Mouse (Mus musculus): ENCODE measurements around the gene Foxp1. TPM values are rescaled to one million over a fixed set of nuclear protein-coding genes. Genes with fewer than 3 reads are reported as not detected.

Gene Foxp1
- polyA plus RNA-seq, 1 experiment from 2014 or later = 65.4 TPM

DNA sequence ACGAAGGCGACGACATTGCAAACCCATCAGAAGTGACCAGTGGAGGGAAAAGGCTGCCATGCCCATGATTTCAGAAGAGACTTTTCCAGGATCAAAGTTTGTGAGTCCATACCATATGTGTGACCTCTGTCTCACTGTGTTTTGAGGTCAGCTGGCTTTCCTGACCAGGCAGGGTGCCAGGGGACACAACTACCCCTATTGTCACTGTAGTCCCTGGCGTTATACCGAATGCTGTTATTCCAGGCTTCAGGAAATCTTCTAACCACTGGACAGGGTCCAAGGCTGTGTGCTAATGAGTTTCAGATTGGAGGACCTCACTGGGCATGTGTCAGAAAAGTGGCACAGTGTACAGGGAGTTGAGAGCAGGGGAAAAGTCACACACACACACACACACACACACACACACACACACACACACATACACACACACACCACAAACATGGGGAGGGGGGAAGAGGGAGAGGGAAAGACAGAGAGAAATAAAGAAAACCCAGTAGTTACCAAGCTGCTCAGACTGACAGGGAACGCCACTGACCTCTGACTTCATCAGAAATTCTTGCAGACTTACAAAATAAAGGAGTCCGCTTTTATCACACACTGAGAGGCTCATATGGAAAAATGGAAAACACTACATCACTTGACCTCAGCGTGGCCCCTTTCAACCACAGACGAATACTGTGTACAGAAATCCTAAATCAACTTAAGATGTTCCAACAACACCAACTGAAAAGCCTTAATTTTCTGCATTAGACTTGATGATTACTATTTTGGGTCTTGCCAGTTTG is 456.8 kb downstream of the Foxp1 start:
- Histone ChIP-seq H3K4me3 (ENCODE audit: low read depth, low read length) (no peak overlapping the region), H3K36me3 (ENCODE audit: control insufficient read depth, insufficient read depth, low read length) (no peaks in the 10 kb centered on the region), H3K4me2 (ENCODE audit: low read depth, severe bottlenecking) (no peak overlapping the region), H3K27ac (replicated peaks; ENCODE audit: low read depth, low read length) (no peak overlapping the region), H3K27me3 (ENCODE audit: control insufficient read depth, insufficient read depth, low read length) (no peaks in the 10 kb centered on the region), H3K4me1 (ENCODE audit: control insufficient read depth, insufficient read depth, low read length) (peaks cover 29% of the 10 kb centered on the region), H3K9ac (ENCODE audit: low read length) (no peak overlapping the region), H3K9me3 (ENCODE audit: control insufficient read depth, low read length) (no peaks in the 10 kb centered on the region)
- no peak for DNase-seq (ENCODE audit: low spot score)
- no peak for ATAC-seq (ENCODE audit: insufficient number of reproducible peaks, low FRiP score, low TSS enrichment, low read depth)
- WGBS = 30% methylated on average over 9 of the region's 9 CpGs

DNA sequence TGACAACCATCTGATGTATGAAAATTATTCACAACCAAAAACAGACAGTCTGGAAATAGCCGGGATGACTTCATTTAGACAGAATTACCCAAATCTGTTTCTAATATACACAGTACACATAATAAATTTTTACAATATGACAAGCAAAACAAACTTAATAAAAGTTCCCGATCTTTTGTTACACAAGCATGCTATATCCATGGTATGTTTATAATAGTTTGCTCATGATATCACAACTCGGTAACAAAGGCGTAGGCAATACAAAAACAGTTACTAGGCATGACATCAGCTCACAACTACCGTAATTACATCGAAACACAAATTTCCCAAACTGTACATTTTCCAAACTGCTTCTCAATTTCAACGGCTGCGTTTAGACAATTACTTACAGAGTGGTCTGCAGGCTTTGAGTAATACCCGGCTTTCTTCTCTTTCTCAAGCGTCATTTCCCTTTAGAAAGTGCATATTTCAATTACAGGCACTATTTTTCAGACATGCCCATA is 458.5 kb downstream of the Foxp1 start:
- Histone ChIP-seq H3K4me1 (ENCODE audit: control insufficient read depth, insufficient read depth, low read length) (peaks cover 29% of the 10 kb centered on the region), H3K4me2 (ENCODE audit: low read depth, severe bottlenecking) (no peak overlapping the region), H3K36me3 (ENCODE audit: control insufficient read depth, insufficient read depth, low read length) (no peaks in the 10 kb centered on the region), H3K27me3 (ENCODE audit: control insufficient read depth, insufficient read depth, low read length) (no peaks in the 10 kb centered on the region), H3K27ac (replicated peaks; ENCODE audit: low read depth, low read length) (no peak overlapping the region), H3K9ac (ENCODE audit: low read length) (no peak overlapping the region), H3K4me3 (ENCODE audit: low read depth, low read length) (no peak overlapping the region), H3K9me3 (ENCODE audit: control insufficient read depth, low read length) (no peaks in the 10 kb centered on the region)
- DNase-seq (ENCODE audit: low spot score) (no peak), ATAC-seq (ENCODE audit: insufficient number of reproducible peaks, low FRiP score, low TSS enrichment, low read depth) (no peak)
- 69% methylated on average over 10 of the region's 10 CpGs for WGBS

GRCm38 (mm10) chr6:99062931-99063330 is 459.6 kb downstream of the Foxp1 start:
- Histone ChIP-seq H3K4me2 (ENCODE audit: low read depth, severe bottlenecking) (no peak overlapping the region), H3K27ac (replicated peaks; ENCODE audit: low read depth, low read length) (no peak overlapping the region), H3K4me1 (ENCODE audit: control insufficient read depth, insufficient read depth, low read length) (peaks cover 24% of the 10 kb centered on the region), H3K4me3 (ENCODE audit: low read depth, low read length) (no peak overlapping the region), H3K27me3 (ENCODE audit: control insufficient read depth, insufficient read depth, low read length) (no peaks in the 10 kb centered on the region), H3K9ac (ENCODE audit: low read length) (no peak overlapping the region), H3K36me3 (ENCODE audit: control insufficient read depth, insufficient read depth, low read length) (no peaks in the 10 kb centered on the region), H3K9me3 (ENCODE audit: control insufficient read depth, low read length) (no peaks in the 10 kb centered on the region)
- DNase-seq (ENCODE audit: low spot score) (no peak), ATAC-seq (ENCODE audit: insufficient number of reproducible peaks, low FRiP score, low TSS enrichment, low read depth) (no peak)
- WGBS = 88% methylated on average over 8 of the region's 8 CpGs

DNA sequence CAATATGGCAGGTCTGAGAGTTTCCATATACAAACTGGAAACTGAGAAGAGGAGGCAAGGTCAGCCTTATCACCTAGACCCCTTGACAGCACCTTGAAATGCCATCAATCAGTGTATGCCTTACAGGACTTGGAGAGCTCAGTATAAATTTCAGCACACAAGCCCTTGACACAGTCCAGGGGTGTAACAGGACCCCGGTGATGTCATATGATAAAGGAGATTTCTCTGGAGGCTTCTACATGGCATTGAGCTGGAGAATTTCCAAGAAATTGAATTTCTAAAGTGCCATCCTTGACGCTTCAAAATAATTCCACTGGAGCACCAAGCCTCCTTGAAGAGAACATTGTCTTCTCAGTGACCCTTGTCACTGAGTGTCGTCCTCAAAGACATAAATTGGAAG is 463.8 kb downstream of the Foxp1 start:
- Histone ChIP-seq H3K4me3 (ENCODE audit: low read depth, low read length) (no peak overlapping the region), H3K9ac (ENCODE audit: low read length) (no peak overlapping the region), H3K9me3 (ENCODE audit: control insufficient read depth, low read length) (no peaks in the 10 kb centered on the region), H3K27ac (replicated peaks; ENCODE audit: low read depth, low read length) (no peak overlapping the region), H3K27me3 (ENCODE audit: control insufficient read depth, insufficient read depth, low read length) (no peaks in the 10 kb centered on the region), H3K4me1 (ENCODE audit: control insufficient read depth, insufficient read depth, low read length) (no peaks in the 10 kb centered on the region), H3K36me3 (ENCODE audit: control insufficient read depth, insufficient read depth, low read length) (no peaks in the 10 kb centered on the region), H3K4me2 (ENCODE audit: low read depth, severe bottlenecking) (no peak overlapping the region)
- 72% methylated on average over 3 of the region's 3 CpGs for WGBS
- DNase-seq (ENCODE audit: low spot score) (no peak), ATAC-seq (ENCODE audit: insufficient number of reproducible peaks, low FRiP score, low TSS enrichment, low read depth) (no peak)

GRCm38 (mm10) chr6:99057113-99057553 is 465.4 kb downstream of the Foxp1 start:
- ATAC-seq (ENCODE audit: insufficient number of reproducible peaks, low FRiP score, low TSS enrichment, low read depth) (no peak), DNase-seq (ENCODE audit: low spot score) (no peak)
- H3K27ac ChIP-seq (replicated peaks; ENCODE audit: low read depth, low read length) = no peak overlapping the region
- H3K4me2 ChIP-seq (ENCODE audit: low read depth, severe bottlenecking) = no peak overlapping the region
- no peaks in the 10 kb centered on the region for H3K9me3 ChIP-seq (ENCODE audit: control insufficient read depth, low read length)
- H3K27me3 ChIP-seq (ENCODE audit: control insufficient read depth, insufficient read depth, low read length) = no peaks in the 10 kb centered on the region
- H3K4me1 ChIP-seq (ENCODE audit: control insufficient read depth, insufficient read depth, low read length) = no peaks in the 10 kb centered on the region
- H3K9ac ChIP-seq (ENCODE audit: low read length) = no peak overlapping the region
- no peaks in the 10 kb centered on the region for H3K36me3 ChIP-seq (ENCODE audit: control insufficient read depth, insufficient read depth, low read length)
- H3K4me3 ChIP-seq (ENCODE audit: low read depth, low read length) = no peak overlapping the region
- 94% methylated on average over 4 of the region's 4 CpGs for WGBS

GRCm38 (mm10) chr6:99056379-99056778 is 466.1 kb downstream of the Foxp1 start:
- DNase-seq (ENCODE audit: low spot score) (no peak), ATAC-seq (ENCODE audit: insufficient number of reproducible peaks, low FRiP score, low TSS enrichment, low read depth) (no peak)
- H3K4me3 ChIP-seq (ENCODE audit: low read depth, low read length) = no peak overlapping the region
- no peak overlapping the region for H3K4me2 ChIP-seq (ENCODE audit: low read depth, severe bottlenecking)
- no peaks in the 10 kb centered on the region for H3K4me1 ChIP-seq (ENCODE audit: control insufficient read depth, insufficient read depth, low read length)
- no peaks in the 10 kb centered on the region for H3K27me3 ChIP-seq (ENCODE audit: control insufficient read depth, insufficient read depth, low read length)
- H3K36me3 ChIP-seq (ENCODE audit: control insufficient read depth, insufficient read depth, low read length) = no peaks in the 10 kb centered on the region
- no peak overlapping the region for H3K27ac ChIP-seq (replicated peaks; ENCODE audit: low read depth, low read length)
- H3K9me3 ChIP-seq (ENCODE audit: control insufficient read depth, low read length) = no peaks in the 10 kb centered on the region
- WGBS = 76% methylated on average over 2 of the region's 2 CpGs
- no peak overlapping the region for H3K9ac ChIP-seq (ENCODE audit: low read length)

DNA sequence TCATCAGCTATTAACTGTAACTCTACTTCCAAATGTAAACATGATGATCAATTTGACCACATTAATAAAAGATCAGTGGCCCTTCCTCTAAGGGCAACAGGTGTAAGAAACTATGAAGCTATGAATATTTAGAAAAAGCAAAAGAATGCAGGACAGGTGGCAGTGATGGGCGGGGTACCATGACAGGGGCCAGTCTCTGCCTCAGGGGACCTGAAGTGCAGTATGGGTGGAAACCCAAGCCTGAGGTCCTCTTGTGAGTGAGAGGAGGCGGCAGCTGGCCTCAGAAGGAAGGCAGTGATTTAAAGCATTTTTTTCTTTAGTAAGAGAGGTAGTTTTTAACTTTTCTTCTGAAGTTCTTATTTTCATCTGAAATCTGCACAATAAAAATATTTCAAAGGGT is 468.5 kb downstream of the Foxp1 start:
- 81% methylated on average over 2 of the region's 2 CpGs for WGBS
- Histone ChIP-seq H3K9me3 (ENCODE audit: control insufficient read depth, low read length) (no peaks in the 10 kb centered on the region), H3K36me3 (ENCODE audit: control insufficient read depth, insufficient read depth, low read length) (no peaks in the 10 kb centered on the region), H3K4me1 (ENCODE audit: control insufficient read depth, insufficient read depth, low read length) (no peaks in the 10 kb centered on the region), H3K27me3 (ENCODE audit: control insufficient read depth, insufficient read depth, low read length) (no peaks in the 10 kb centered on the region), H3K27ac (replicated peaks; ENCODE audit: low read depth, low read length) (no peak overlapping the region), H3K9ac (ENCODE audit: low read length) (no peak overlapping the region), H3K4me2 (ENCODE audit: low read depth, severe bottlenecking) (no peak overlapping the region), H3K4me3 (ENCODE audit: low read depth, low read length) (no peak overlapping the region)
- DNase-seq (ENCODE audit: low spot score) = no peak
- ATAC-seq (ENCODE audit: insufficient number of reproducible peaks, low FRiP score, low TSS enrichment, low read depth) = no peak

- no peak for ATAC-seq (ENCODE audit: insufficient number of reproducible peaks, low FRiP score, low TSS enrichment, low read depth)
- H3K4me1 ChIP-seq (ENCODE audit: control insufficient read depth, insufficient read depth, low read length) = no peaks in the 10 kb centered on the region
- H3K36me3 ChIP-seq (ENCODE audit: control insufficient read depth, insufficient read depth, low read length) = no peaks in the 10 kb centered on the region
- no peak overlapping the region for H3K9ac ChIP-seq (ENCODE audit: low read length)
- 92% methylated on average over 7 of the region's 7 CpGs for WGBS
- no peak for DNase-seq (ENCODE audit: low spot score)
- H3K4me2 ChIP-seq (ENCODE audit: low read depth, severe bottlenecking) = no peak overlapping the region
- H3K9me3 ChIP-seq (ENCODE audit: control insufficient read depth, low read length) = no peaks in the 10 kb centered on the region
- no peaks in the 10 kb centered on the region for H3K27me3 ChIP-seq (ENCODE audit: control insufficient read depth, insufficient read depth, low read length)
- H3K27ac ChIP-seq (replicated peaks; ENCODE audit: low read depth, low read length) = no peak overlapping the region
- H3K4me3 ChIP-seq (ENCODE audit: low read depth, low read length) = no peak overlapping the region
Measured at GRCm38 (mm10) chr6:99053111-99053510, 469.4 kb downstream of the Foxp1 start.

DNA sequence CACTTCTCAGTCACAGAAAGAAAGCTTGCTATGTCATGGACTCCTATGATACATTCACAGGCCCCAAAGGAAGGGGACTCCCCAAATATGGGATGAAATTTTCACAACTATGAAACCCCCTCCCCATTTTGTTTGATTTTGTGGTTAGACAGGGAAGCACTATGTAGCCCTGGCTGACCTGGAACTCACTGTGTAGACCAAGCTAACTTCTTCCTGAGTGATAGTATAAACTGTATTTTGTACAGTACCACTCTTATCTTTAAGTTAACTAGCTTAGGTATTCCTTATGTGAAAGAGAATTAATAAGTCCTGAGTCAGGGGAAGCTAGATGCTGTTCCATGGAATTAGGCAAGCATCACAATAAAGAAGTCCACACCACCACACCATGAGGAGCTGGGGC is 470.8 kb downstream of the Foxp1 start:
- no peaks in the 10 kb centered on the region for H3K9me3 ChIP-seq (ENCODE audit: control insufficient read depth, low read length)
- H3K27ac ChIP-seq (replicated peaks; ENCODE audit: low read depth, low read length) = no peak overlapping the region
- H3K4me1 ChIP-seq (ENCODE audit: control insufficient read depth, insufficient read depth, low read length) = no peaks in the 10 kb centered on the region
- H3K4me3 ChIP-seq (ENCODE audit: low read depth, low read length) = no peak overlapping the region
- no peak overlapping the region for H3K9ac ChIP-seq (ENCODE audit: low read length)
- ATAC-seq (ENCODE audit: insufficient number of reproducible peaks, low FRiP score, low TSS enrichment, low read depth) = no peak
- DNase-seq (ENCODE audit: low spot score) = no peak
- no peaks in the 10 kb centered on the region for H3K27me3 ChIP-seq (ENCODE audit: control insufficient read depth, insufficient read depth, low read length)
- H3K36me3 ChIP-seq (ENCODE audit: control insufficient read depth, insufficient read depth, low read length) = no peaks in the 10 kb centered on the region
- H3K4me2 ChIP-seq (ENCODE audit: low read depth, severe bottlenecking) = no peak overlapping the region

All from limb, embryonic 11.5 days (tissue).